Mouse (Mus musculus) lung, postnatal 0 days (tissue): ENCODE results near the gene Olfr1360. TPM values are rescaled to one million over a fixed set of nuclear protein-coding genes. Genes with fewer than 3 reads are reported as not detected.

Source experiments
- ATAC-seq: fragments of 200-750 bp; cut with Nextera tagmentation; 2 replicates; pipeline ENCODE4 v1.8.0; 2017; ENCODE audit warnings: moderate library complexity
- DNase-seq: peaks from one replicate; pipeline ENCODE4 v3.0.0-alpha.2; 2016; ENCODE audit warnings: low spot score
- H3K27ac ChIP-seq: fragments of 300-500 bp; sonication (generic); 2 replicates; pipeline ENCODE4 v1.5.1; 2014; ENCODE audit warnings: antibody characterized with exemption, mild to moderate bottlenecking, low read length, mixed read lengths
- H3K27me3 ChIP-seq: fragments of 300-500 bp; sonication (generic); replicated peaks from 2 replicates; pipeline ENCODE4 v1.6.1; 2014; ENCODE audit warnings: low read length, mixed read lengths; ENCODE audit not compliant: insufficient read depth
- H3K36me3 ChIP-seq: fragments of 300-500 bp; sonication (generic); 2 replicates; pipeline ENCODE4 v1.6.1; 2014; ENCODE audit warnings: low read length, mixed read lengths; ENCODE audit not compliant: insufficient read depth
- H3K4me1 ChIP-seq: fragments of 300-500 bp; sonication (generic); 2 replicates; pipeline ENCODE4 v1.6.1; 2014; ENCODE audit warnings: antibody characterized with exemption, low read depth, low read length, mixed read lengths; ENCODE audit not compliant: insufficient read depth
- H3K4me2 ChIP-seq: fragments of 300-500 bp; sonication (generic); replicated peaks from 2 replicates; pipeline ENCODE4 v1.6.1; 2014; ENCODE audit warnings: low read depth, mild to moderate bottlenecking, low read length, moderate library complexity, mixed read lengths
- H3K4me3 ChIP-seq: fragments of 300-500 bp; sonication (generic); 2 replicates; pipeline ENCODE4 v1.5.1; 2014; ENCODE audit warnings: low read depth, low read length
- H3K9ac ChIP-seq: fragments of 300-500 bp; sonication (generic); replicated peaks from 2 replicates; pipeline ENCODE4 v1.6.1; 2014; ENCODE audit warnings: low read depth, mild to moderate bottlenecking
- H3K9me3 ChIP-seq: fragments of 300-500 bp; sonication (generic); 2 replicates; pipeline ENCODE4 v1.6.1; 2016; ENCODE audit warnings: low read length, mixed read lengths
- CTCF ChIP-seq: IDR thresholded peaks from 2 replicates; pipeline ENCODE4 v1.5.1; 2016; ENCODE audit warnings: antibody characterized with exemption, mild to moderate bottlenecking
- EP300 ChIP-seq: IDR thresholded peaks from 2 replicates; pipeline ENCODE4 v1.6.1; 2016; ENCODE audit warnings: antibody characterized with exemption, mild to moderate bottlenecking, control low read depth
- WGBS: fragments of 180-500 bp; shearing (Covaris S2); extraction: QIAGEN DNeasy Blood & Tissue Kit; methylation state at CpG from one replicate; pipeline ENCODE4 v1.1.7; 2014; 5-methylcytosine and 5-hydroxymethylcytosine counted together
- microRNA-seq: library from miRNA; unstranded; fragments of <30 nt; microRNA quantifications from one replicate; pipeline ENCODE4, GENCODE M21; 2016
- polyA plus RNA-seq: library from polyadenylated mRNA; unstranded; fragments of >200 nt; fragmentation: Nextera tagmentation; extraction: Ambion mirVana; gene quantifications from 2 replicates; pipeline ENCODE4 v1.2.1, GENCODE M21; 2015

Olfr1360 gene
- polyA plus RNA-seq, 1 experiment from 2014 or later: not detected

DNA sequence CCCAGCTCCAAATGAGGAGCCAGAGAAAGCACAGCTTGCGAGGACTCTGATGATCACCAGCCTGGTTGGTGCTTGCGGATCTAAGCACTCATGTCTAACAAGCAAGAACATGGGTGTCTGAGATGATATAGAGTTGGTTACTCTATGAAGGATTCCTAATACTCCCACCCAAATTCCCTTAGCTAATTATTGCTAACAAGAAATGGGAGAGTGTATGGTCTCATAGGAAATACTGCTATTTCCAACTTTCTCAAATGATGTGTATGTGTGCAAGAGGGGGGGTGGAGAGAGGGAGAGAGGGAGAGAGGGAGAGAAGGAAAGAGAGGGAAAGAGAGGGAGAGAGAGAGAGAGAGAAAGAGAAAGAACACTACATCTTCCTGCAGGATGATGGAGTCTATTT, 13.9 kb downstream of the Olfr1360 start, which contains the start of gene Olfr1361:
TSS of gene Olfr1361 (minus strand) at position 101 of the 400 bp plus-strand sequence.
- Histone ChIP-seq H3K4me1 (no peaks in the 10 kb centered on the region), H3K4me2 (no peak within 1 kb of the TSS), H3K27ac (no peak within 1 kb of the TSS), H3K9ac (no peak within 1 kb of the TSS), H3K9me3 (no peaks in the 10 kb centered on the region), H3K27me3 (no peaks in the 10 kb centered on the region), H3K36me3 (no peaks in the 10 kb centered on the region), H3K4me3 (no peak within 1 kb of the TSS)
- WGBS: 55% methylated on average over 2 of the region's 2 CpGs
- DNase-seq (no peak), ATAC-seq (no peak)
- TF ChIP-seq CTCF (no peak), EP300 (no peak)

DNA sequence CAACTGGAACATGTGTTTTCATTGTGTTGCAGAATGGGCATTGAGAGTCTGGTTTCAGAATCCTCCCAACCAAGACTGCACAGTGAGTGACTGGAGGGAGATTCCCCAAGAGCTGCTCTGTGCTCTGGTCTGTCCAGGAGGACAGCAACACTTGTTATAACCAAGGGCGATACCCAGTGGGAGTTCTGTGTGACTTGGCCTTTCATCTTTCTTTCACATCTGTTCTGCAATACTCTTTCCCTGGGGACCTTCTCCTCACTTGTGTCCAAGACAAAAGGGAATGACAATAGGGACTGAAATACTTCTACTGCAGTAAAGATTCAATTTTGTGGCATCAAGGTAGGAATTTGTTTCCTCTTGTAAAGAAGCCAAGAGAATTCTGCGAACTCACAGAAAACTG, 34.8 kb downstream of the Olfr1360 start, which contains the start of gene Olfr11:
TSS of gene Olfr11 (minus strand) at position 101 of the 400 bp plus-strand sequence.
- WGBS: 89% methylated on average over 2 of the region's 2 CpGs
- Histone ChIP-seq H3K4me3 (no peak within 1 kb of the TSS), H3K9me3 (no peaks in the 10 kb centered on the region), H3K4me2 (no peak within 1 kb of the TSS), H3K4me1 (no peaks in the 10 kb centered on the region), H3K27ac (no peak within 1 kb of the TSS), H3K9ac (no peak within 1 kb of the TSS), H3K27me3 (no peaks in the 10 kb centered on the region), H3K36me3 (no peaks in the 10 kb centered on the region)
- no peak for ATAC-seq
- TF ChIP-seq CTCF: no peak
- no peak for TF ChIP-seq EP300
- no peak for DNase-seq

Small RNA genes lying within 50 kb of the gene (microRNA-seq; reads per million reads assigned to microRNA genes)
- gene Gm44357 (not detected), gene Gm44367 (not detected)

Other genes starting within 250 kb of the Olfr1360 start
- gene Pgbd1, start 236.3 kb downstream of the Olfr1360 start, polyA plus RNA-seq: 0.87 TPM in 2 replicates
- gene Zscan26, start 223.7 kb downstream of the Olfr1360 start, polyA plus RNA-seq: 30.2 and 33.0 TPM in 2 replicates
- 9.1 and 10.5 TPM in 2 replicates for gene Nkapl, start 208.9 kb downstream of the Olfr1360 start, polyA plus RNA-seq
- gene Zkscan4, start 198.5 kb downstream of the Olfr1360 start, polyA plus RNA-seq: 5.1 and 5.2 TPM in 2 replicates
- gene Gm10065, start 198.0 kb downstream of the Olfr1360 start, polyA plus RNA-seq: not detected in 2 replicates
- gene AK157302, start 182.2 kb downstream of the Olfr1360 start, polyA plus RNA-seq: 0.31 and 0.39 TPM in 2 replicates
- gene Gm11273, start 176.0 kb downstream of the Olfr1360 start, polyA plus RNA-seq: 3.3 and 5.8 TPM in 2 replicates
- 3.1 and 3.4 TPM in 2 replicates for gene Zkscan8, start 146.3 kb downstream of the Olfr1360 start, polyA plus RNA-seq
- gene Olfr1366, start 134.6 kb downstream of the Olfr1360 start, polyA plus RNA-seq: 0.06 TPM in 1 of 2 replicates, not detected in the other
- gene Olfr1535, start 117.5 kb downstream of the Olfr1360 start, polyA plus RNA-seq: 0.05 TPM in 1 of 2 replicates, not detected in the other
- gene Olfr1364, start 95.6 kb downstream of the Olfr1360 start, polyA plus RNA-seq: not detected in 2 replicates
- not detected in 2 replicates for gene Olfr1362, start 63.4 kb downstream of the Olfr1360 start, polyA plus RNA-seq
- not detected in 2 replicates for gene Olfr11, start 34.9 kb downstream of the Olfr1360 start, polyA plus RNA-seq
- gene Olfr1361, start 14.0 kb downstream of the Olfr1360 start, polyA plus RNA-seq: not detected in 2 replicates
- not detected in 2 replicates for gene Olfr1359, start 20.7 kb upstream of the Olfr1360 start, polyA plus RNA-seq
- not detected in 2 replicates for gene Hist1h2bl, start 38.7 kb upstream of the Olfr1360 start, polyA plus RNA-seq
- 5.4 TPM in 1 of 2 replicates, not detected in the other for gene Hist1h2ai, start 39.0 kb upstream of the Olfr1360 start, polyA plus RNA-seq
- gene Hist1h3h, start 40.3 kb upstream of the Olfr1360 start, polyA plus RNA-seq: 2.0 TPM in 1 of 2 replicates, not detected in the other
- 0.66 and 0.67 TPM in 2 replicates for gene Hist1h2bm, start 44.6 kb upstream of the Olfr1360 start, polyA plus RNA-seq
- not detected in 2 replicates for gene Hist1h4j, start 57.7 kb upstream of the Olfr1360 start, polyA plus RNA-seq
- 0.84 and 0.89 TPM in 2 replicates for gene Hist1h4k, start 73.1 kb upstream of the Olfr1360 start, polyA plus RNA-seq
- 7.5 and 9.4 TPM in 2 replicates for gene Hist1h2ak, start 76.4 kb upstream of the Olfr1360 start, polyA plus RNA-seq
- gene Hist1h2bn, start 76.7 kb upstream of the Olfr1360 start, polyA plus RNA-seq: 1.1 and 1.3 TPM in 2 replicates
- gene Hist1h1b, start 103.2 kb upstream of the Olfr1360 start, polyA plus RNA-seq: 1.4 and 2.4 TPM in 2 replicates
- 14.5 and 16.9 TPM in 2 replicates for gene Hist1h3i, start 106.0 kb upstream of the Olfr1360 start, polyA plus RNA-seq
- gene Hist1h2an, start 109.8 kb upstream of the Olfr1360 start, polyA plus RNA-seq: 1.3 TPM in 1 of 2 replicates, not detected in the other
- 0.61 and 0.95 TPM in 2 replicates for gene Hist1h2bp, start 110.1 kb upstream of the Olfr1360 start, polyA plus RNA-seq
- 3.0 and 4.5 TPM in 2 replicates for gene Hist1h2bq, start 132.8 kb upstream of the Olfr1360 start, polyA plus RNA-seq
- not detected in 2 replicates for gene Hist1h2ao, start 133.1 kb upstream of the Olfr1360 start, polyA plus RNA-seq
- 0.90 TPM in 1 of 2 replicates, not detected in the other for gene Hist1h4m, start 134.3 kb upstream of the Olfr1360 start, polyA plus RNA-seq
- gene Hist1h4n, start 154.8 kb upstream of the Olfr1360 start, polyA plus RNA-seq: 4.6 and 6.0 TPM in 2 replicates
- gene Hist1h2ap, start 156.1 kb upstream of the Olfr1360 start, polyA plus RNA-seq: 382 and 386 TPM in 2 replicates
- gene Hist1h2br, start 156.3 kb upstream of the Olfr1360 start, polyA plus RNA-seq: 3.0 and 3.8 TPM in 2 replicates